Mouse (Mus musculus): ENCODE results near the gene A630010A05Rik. TPM values are rescaled to one million over a fixed set of nuclear protein-coding genes. Genes with fewer than 3 reads are reported as not detected.

Gene A630010A05Rik
- not detected for polyA plus RNA-seq (2014; fragmentation: Illumina TruSeq; extraction: RNeasy Lipid Tissue Mini Kit (QIAGEN cat#74804); ENCODE audit: low read depth, low replicate concordance)

GRCm38 (mm10) chr16:14562017-14562416, at the start of gene A630010A05Rik:
Gene A630010A05Rik, plus strand, starts transcription at chr16:14562317.

Other genes starting within 250 kb of the A630010A05Rik start
- 82.7 TPM for gene Fopnl, start 244.9 kb upstream of the A630010A05Rik start, polyA plus RNA-seq (2014; fragmentation: Illumina TruSeq; extraction: RNeasy Lipid Tissue Mini Kit (QIAGEN cat#74804); ENCODE audit: low read depth, low replicate concordance)
- gene Abcc1, start 200.8 kb upstream of the A630010A05Rik start, polyA plus RNA-seq (2014; fragmentation: Illumina TruSeq; extraction: RNeasy Lipid Tissue Mini Kit (QIAGEN cat#74804); ENCODE audit: low read depth, low replicate concordance), result 16.8 TPM